Comparison of ENCODE assay signal across 23 mouse cellular contexts in genomic region chr1:144127965-144128364, GRCm38 (mm10). TPM values are rescaled to one million over a fixed set of nuclear protein-coding genes. Genes with fewer than 3 reads are reported as not detected.
DNase-seq lines count a peak whose midpoint lies in the region; ATAC-seq and TF ChIP-seq lines count a peak whose summit lies in the region.
"Had no signal": no experiment of that assay in that cellular context is flagged by ENCODE, and none has a peak within 500 bp of the region (broad histone marks: within the 10 kb centered on the region; RNA-seq: fewer than 3 reads in every experiment).

No protein-coding gene starts in this region.

- H3K27me3 ChIP-seq in forebrain, postnatal 0 days (ENCODE audit: insufficient read depth, low read length): no peaks in the 10 kb centered on the region
- no peaks in the 10 kb centered on the region for H3K27me3 ChIP-seq in forebrain, embryonic 15.5 days
- no peaks in the 10 kb centered on the region for H3K27me3 ChIP-seq in heart, embryonic 11.5 days (ENCODE audit: control insufficient read depth, insufficient read depth, low read length)
- H3K27me3 ChIP-seq: embryonic facial prominence, embryonic 12.5 days had no signal

- no peak overlapping the region for H3K9ac ChIP-seq in forebrain, postnatal 0 days
- H3K9ac ChIP-seq in forebrain, embryonic 15.5 days (replicated peaks): no peak overlapping the region
- H3K9ac ChIP-seq in heart, embryonic 11.5 days (ENCODE audit: low read depth, low read length): no peak overlapping the region
- H3K9ac ChIP-seq: embryonic facial prominence, embryonic 12.5 days had no signal

- ATAC-seq in forebrain, postnatal 0 days: peak; percentile 72
- ATAC-seq in forebrain, embryonic 15.5 days (replicated peaks): no peak
- no peak for ATAC-seq in heart, embryonic 11.5 days (replicated peaks; ENCODE audit: insufficient number of reproducible peaks, low FRiP score, low TSS enrichment)
- ATAC-seq: inflammation-experienced regulatory T-cells, adult 6 months; midbrain, embryonic 16.5 days had no signal

- H3K4me3 ChIP-seq in forebrain, postnatal 0 days (ENCODE audit: low read depth, low read length): no peak overlapping the region
- no peak overlapping the region for H3K4me3 ChIP-seq in forebrain, embryonic 15.5 days
- no peak overlapping the region for H3K4me3 ChIP-seq in heart, embryonic 11.5 days (ENCODE audit: low read depth, low read length)
- H3K4me3 ChIP-seq: embryonic facial prominence, embryonic 12.5 days; erythroblast, embryonic 14.5 days had no signal

- WGBS in forebrain, postnatal 0 days: 75% methylated on average over 7 of the region's 7 CpGs
- WGBS in forebrain, embryonic 15.5 days: 86% methylated on average over 7 of the region's 7 CpGs
- 72% methylated on average over 7 of the region's 7 CpGs for WGBS in heart, embryonic 11.5 days (ENCODE audit: insufficient replicate concordance)

- H3K9me3 ChIP-seq in forebrain, postnatal 0 days (ENCODE audit: low read length): no peaks in the 10 kb centered on the region
- no peaks in the 10 kb centered on the region for H3K9me3 ChIP-seq in forebrain, embryonic 15.5 days
- H3K9me3 ChIP-seq in heart, embryonic 11.5 days (replicated peaks; ENCODE audit: control insufficient read depth, low read length): no peaks in the 10 kb centered on the region
- H3K9me3 ChIP-seq: embryonic facial prominence, embryonic 12.5 days; G1E had no signal

- DNase-seq in forebrain, postnatal 0 days: peak; percentile 50
- peak; percentile 20 to 58 for DNase-seq in frontal cortex, postnatal 10 days (ENCODE audit: low spot score in 2 of 2)
- DNase-seq in left cerebral cortex, postnatal 25 days (ENCODE audit: low spot score in 2 of 2): peak; percentile 53 to 95
- DNase-seq in right cerebral cortex, postnatal 36 days (ENCODE audit: low spot score in 2 of 2): peak; percentile 57 to 86
- no peak for DNase-seq in spleen, postnatal 36 days (ENCODE audit: low spot score in 2 of 2)
- no peak for DNase-seq in cerebellum, adult 11 months
- DNase-seq: adrenal gland, postnatal 25 days; cerebellum, adult 9-11 months; gastrocnemius, postnatal 36 days; kidney, adult 8-10 months; kidney, postnatal 14 days; lung, adult 18-20 months had no signal

- H3K27ac ChIP-seq in forebrain, postnatal 0 days (ENCODE audit: low read depth, low read length): no peak overlapping the region
- no peak overlapping the region for H3K27ac ChIP-seq in forebrain, embryonic 15.5 days (replicated peaks)
- H3K27ac ChIP-seq in heart, embryonic 11.5 days (ENCODE audit: low read depth, low read length): no peak overlapping the region
- H3K27ac ChIP-seq: embryonic facial prominence, embryonic 12.5 days had no signal

- TF ChIP-seq CTCF in forebrain, postnatal 0 days (IDR thresholded peaks at IDR 0.05; ENCODE audit: low read depth): no peak

- intact Hi-C loops in left cerebral cortex, postnatal 25 days (cut with DNase I): loop anchor here (5.0 kb wide), 2 partner anchors 39 to 226 kb away; no protein-coding TSS in a partner anchor

- no peak overlapping the region for H3K4me2 ChIP-seq in forebrain, postnatal 0 days (ENCODE audit: low read depth)
- no peak overlapping the region for H3K4me2 ChIP-seq in forebrain, embryonic 15.5 days (replicated peaks)
- H3K4me2 ChIP-seq in heart, embryonic 11.5 days: no peak overlapping the region
- H3K4me2 ChIP-seq: embryonic facial prominence, embryonic 12.5 days; liver, embryonic 11.5 days had no signal

- no peaks in the 10 kb centered on the region for H3K36me3 ChIP-seq in forebrain, postnatal 0 days (ENCODE audit: insufficient read depth)
- no peaks in the 10 kb centered on the region for H3K36me3 ChIP-seq in forebrain, embryonic 15.5 days
- H3K36me3 ChIP-seq in heart, embryonic 11.5 days (ENCODE audit: control insufficient read depth, insufficient read depth, low read length): no peaks in the 10 kb centered on the region
- H3K36me3 ChIP-seq: embryonic facial prominence, embryonic 12.5 days; G1E had no signal

- no peaks in the 10 kb centered on the region for H3K4me1 ChIP-seq in forebrain, postnatal 0 days (ENCODE audit: insufficient read depth)
- no peaks in the 10 kb centered on the region for H3K4me1 ChIP-seq in forebrain, embryonic 15.5 days
- H3K4me1 ChIP-seq in heart, embryonic 11.5 days (ENCODE audit: control insufficient read depth, insufficient read depth, low read length): no peaks in the 10 kb centered on the region
- H3K4me1 ChIP-seq: embryonic facial prominence, embryonic 12.5 days had no signal

RNA-seq across cellular contexts. Expression of gene Rgs13, which starts 49.2 kb away (rescaled TPM):
- total RNA-seq in forebrain, postnatal 0 days (2014; rRNA removed): 0.62 and 1.5 TPM in 2 replicates
- polyA plus RNA-seq in forebrain, postnatal 0 days (2015; fragmentation: Nextera tagmentation; extraction: Ambion mirVana): 0.98 and 1.3 TPM in 2 replicates
- polyA plus RNA-seq in forebrain, embryonic 15.5 days (2015; fragmentation: Nextera tagmentation; extraction: Ambion mirVana): 1.5 and 1.7 TPM in 2 replicates
- total RNA-seq in left cerebral cortex, postnatal 25 days (2021): 1 to 10 TPM in 1 of 2 experiments, under 1 TPM in 1; 0.57 to 1.3 TPM
- not detected in 2 replicates for polyA plus RNA-seq in heart, embryonic 11.5 days (2014; fragmentation: Nextera tagmentation; extraction: Ambion mirVana)
- total RNA-seq: adrenal gland, postnatal 25 days; gastrocnemius, postnatal 36 days; megakaryocyte-erythroid progenitor cell, adult 5-6 weeks had no signal
- polyA plus RNA-seq: erythroblast, embryonic 14.5 days; limb, embryonic 11.5 days; liver, embryonic 11.5 days; spleen, adult 2 months had no signal

Comparison
In these comparisons a context has a peak if more than half of its experiments do, and no peak if none do; other contexts are left out.
1. DNase-seq: peak in forebrain, postnatal 0 days (single experiment), frontal cortex, postnatal 10 days (2 of 2), left cerebral cortex, postnatal 25 days (2 of 2) and right cerebral cortex, postnatal 36 days (2 of 2); none in spleen, postnatal 36 days (0 of 2) and cerebellum, adult 11 months (single experiment).